Mouse (Mus musculus) intestine, embryonic 16.5 days (tissue): ENCODE results near the gene Cacna2d1. TPM values are rescaled to one million over a fixed set of nuclear protein-coding genes. Genes with fewer than 3 reads are reported as not detected.
A peak's percentile ranks its signal among the peaks of the same experiment; 100 is the strongest.

ENCODE experiments used
- ATAC-seq: fragments of 200-750 bp; cut with Nextera tagmentation; 2 replicates; pipeline ENCODE4 v1.8.0; 2017; ENCODE audit warnings: moderate TSS enrichment, moderate library complexity
- H3K27ac ChIP-seq: fragments of 300-500 bp; sonication (generic); 2 replicates; pipeline ENCODE4 v1.5.1; 2014; ENCODE audit warnings: mild to moderate bottlenecking, low read length
- H3K27me3 ChIP-seq: fragments of 300-500 bp; sonication (generic); replicated peaks from 2 replicates; pipeline ENCODE4 v1.6.1; 2014; ENCODE audit warnings: low read length, control low read depth, mixed read lengths; ENCODE audit not compliant: control insufficient read depth, insufficient read depth
- H3K36me3 ChIP-seq: fragments of 300-500 bp; sonication (generic); 2 replicates; pipeline ENCODE4 v1.6.1; 2014; ENCODE audit warnings: low read length, control low read depth; ENCODE audit not compliant: control insufficient read depth, insufficient read depth
- H3K4me1 ChIP-seq: fragments of 300-500 bp; sonication (generic); 2 replicates; pipeline ENCODE4 v1.6.1; 2014; ENCODE audit warnings: low read length, control low read depth, mixed read lengths; ENCODE audit not compliant: control insufficient read depth, insufficient read depth
- H3K4me2 ChIP-seq: fragments of 300-500 bp; sonication (generic); 2 replicates; pipeline ENCODE4 v1.6.1; 2014; ENCODE audit warnings: low read depth, low read length, control low read depth
- H3K4me3 ChIP-seq: fragments of 300-500 bp; sonication (generic); 2 replicates; pipeline ENCODE4 v1.5.1; 2014; ENCODE audit warnings: mild to moderate bottlenecking, low read length
- H3K9ac ChIP-seq: fragments of 300-500 bp; sonication (generic); 2 replicates; pipeline ENCODE4 v1.6.1; 2014; ENCODE audit warnings: low read depth, low read length
- H3K9me3 ChIP-seq: fragments of 300-500 bp; sonication (generic); 2 replicates; pipeline ENCODE4 v1.6.1; 2016; ENCODE audit warnings: low read length, control low read depth; ENCODE audit not compliant: control insufficient read depth
- WGBS: fragments of 180-500 bp; shearing (Covaris S2); extraction: QIAGEN DNeasy Blood & Tissue Kit; methylation state at CpG from one replicate; pipeline ENCODE4 v1.1.7; 2014; 5-methylcytosine and 5-hydroxymethylcytosine counted together
- polyA plus RNA-seq: library from polyadenylated mRNA; unstranded; fragments of >200 nt; fragmentation: Nextera tagmentation; extraction: Ambion mirVana; gene quantifications from 2 replicates; pipeline ENCODE4 v1.2.1, GENCODE M21; 2015

Cacna2d1 gene
- polyA plus RNA-seq, 1 experiment from 2014 or later: 8.9 TPM

DNA sequence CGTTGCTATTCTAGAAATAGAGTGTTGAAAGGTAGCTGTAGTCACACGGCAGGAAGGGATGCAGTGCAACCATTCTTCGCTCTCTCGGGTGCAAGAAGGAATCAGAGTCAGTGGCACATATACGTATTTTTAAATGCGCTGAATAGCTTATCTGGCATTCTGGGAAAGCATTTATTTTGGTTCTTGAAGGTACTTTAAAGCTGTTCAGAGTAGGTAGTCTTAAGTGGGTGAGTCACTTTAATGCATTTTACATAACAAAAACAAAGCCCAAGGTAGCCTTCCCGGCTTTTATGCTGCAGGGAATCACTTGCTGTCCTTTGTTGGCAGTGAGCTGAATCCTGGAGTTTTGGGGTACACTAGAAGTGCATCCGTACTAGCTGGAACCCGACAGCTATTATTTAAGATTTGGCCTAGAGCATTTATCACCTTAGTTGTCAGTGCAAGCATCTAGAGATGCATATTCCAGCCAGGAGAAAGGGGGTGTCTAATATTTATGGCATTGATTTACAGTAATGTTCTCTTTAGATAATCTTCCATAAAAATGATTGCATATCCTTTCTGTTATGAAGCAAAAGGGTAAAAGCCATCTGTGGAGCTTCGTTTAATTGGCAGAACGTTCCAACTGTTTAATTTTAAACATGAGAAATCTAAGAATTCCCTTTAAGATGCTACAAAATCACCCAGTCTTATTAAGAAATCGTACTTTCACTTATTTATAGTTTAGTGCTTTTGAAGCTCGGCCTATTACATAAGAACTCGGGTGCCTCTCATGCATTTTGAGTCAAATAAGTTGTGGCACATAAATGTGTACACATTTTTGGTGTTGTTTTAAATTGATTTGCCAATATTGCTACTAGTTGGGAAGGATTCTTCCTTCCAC is 1.6 kb downstream of the Cacna2d1 start:
- H3K9ac ChIP-seq: peak overlapping the region; percentile 83; the same call in 1 of the 2 replicates
- WGBS: 35% methylated on average over 14 of the region's 14 CpGs
- no peak for ATAC-seq

DNA sequence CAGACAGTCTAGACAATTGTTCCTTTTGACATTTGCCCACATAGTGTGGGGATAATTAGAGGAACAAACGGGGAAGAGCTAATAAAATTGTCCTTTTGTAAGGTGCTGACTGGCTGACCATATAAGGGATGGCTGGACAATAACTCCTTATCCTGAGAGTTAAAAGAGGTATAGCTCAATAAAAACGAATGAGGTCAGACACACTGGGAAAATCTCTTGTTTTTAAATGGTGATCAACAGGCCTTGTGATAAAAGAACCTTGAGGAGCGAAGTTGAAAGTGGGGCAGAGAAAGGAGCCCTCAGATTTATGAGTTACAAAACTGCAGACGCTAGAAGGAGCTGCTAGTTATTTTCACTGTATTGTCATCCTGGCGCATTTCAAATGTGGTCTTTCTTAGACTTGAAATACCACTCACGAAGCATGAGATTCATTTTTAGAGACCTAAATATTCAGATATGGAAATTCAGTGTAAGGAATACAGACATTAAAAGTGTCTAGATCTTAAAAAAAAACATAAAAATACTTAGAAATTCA is 6.8 kb downstream of the Cacna2d1 start:
- Histone ChIP-seq H3K4me3 (no peak overlapping the region), H3K4me1 (no peaks in the 10 kb centered on the region), H3K9me3 (no peaks in the 10 kb centered on the region), H3K4me2 (no peak overlapping the region), H3K36me3 (no peaks in the 10 kb centered on the region), H3K27me3 (no peaks in the 10 kb centered on the region), H3K27ac (no peak overlapping the region), H3K9ac (no peak overlapping the region)
- WGBS: 44% methylated on average over 6 of the region's 6 CpGs
- ATAC-seq: no peak

More for the DNA sequence above, 1.6 kb downstream of the Cacna2d1 start:
- Histone ChIP-seq H3K4me1 (peaks cover 3% of the 10 kb centered on the region), H3K36me3 (no peaks in the 10 kb centered on the region), H3K27me3 (peaks cover 7% of the 10 kb centered on the region; the same call in 1 of the 2 replicates), H3K9me3 (no peaks in the 10 kb centered on the region), H3K4me2 (peak overlapping the region; percentile 91), H3K4me3 (peak overlapping the region; percentile 72), H3K27ac (no peak overlapping the region)

DNA sequence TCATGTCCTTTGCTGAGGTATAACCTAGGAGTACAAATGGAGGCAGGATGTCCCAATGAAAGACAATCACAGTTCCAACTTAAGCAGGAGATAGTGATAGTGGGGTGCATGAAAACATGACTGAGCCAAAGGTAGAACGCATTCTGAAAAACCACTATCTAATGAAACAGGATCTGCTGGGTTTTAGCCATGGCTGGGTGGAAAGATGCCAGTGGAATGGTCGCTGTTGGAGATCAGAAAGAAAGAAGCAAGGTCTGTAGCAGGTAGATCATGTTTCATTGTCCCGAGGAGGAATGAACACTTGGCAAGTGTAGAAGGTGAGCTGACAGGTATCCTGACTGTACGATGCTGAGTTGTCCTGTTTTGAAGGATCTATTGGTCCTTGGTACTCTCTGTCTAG is 7.6 kb downstream of the Cacna2d1 start:
- WGBS: 80% methylated on average over 4 of the region's 4 CpGs
- H3K27me3 ChIP-seq: no peaks in the 10 kb centered on the region
- no peak overlapping the region for H3K27ac ChIP-seq

DNA sequence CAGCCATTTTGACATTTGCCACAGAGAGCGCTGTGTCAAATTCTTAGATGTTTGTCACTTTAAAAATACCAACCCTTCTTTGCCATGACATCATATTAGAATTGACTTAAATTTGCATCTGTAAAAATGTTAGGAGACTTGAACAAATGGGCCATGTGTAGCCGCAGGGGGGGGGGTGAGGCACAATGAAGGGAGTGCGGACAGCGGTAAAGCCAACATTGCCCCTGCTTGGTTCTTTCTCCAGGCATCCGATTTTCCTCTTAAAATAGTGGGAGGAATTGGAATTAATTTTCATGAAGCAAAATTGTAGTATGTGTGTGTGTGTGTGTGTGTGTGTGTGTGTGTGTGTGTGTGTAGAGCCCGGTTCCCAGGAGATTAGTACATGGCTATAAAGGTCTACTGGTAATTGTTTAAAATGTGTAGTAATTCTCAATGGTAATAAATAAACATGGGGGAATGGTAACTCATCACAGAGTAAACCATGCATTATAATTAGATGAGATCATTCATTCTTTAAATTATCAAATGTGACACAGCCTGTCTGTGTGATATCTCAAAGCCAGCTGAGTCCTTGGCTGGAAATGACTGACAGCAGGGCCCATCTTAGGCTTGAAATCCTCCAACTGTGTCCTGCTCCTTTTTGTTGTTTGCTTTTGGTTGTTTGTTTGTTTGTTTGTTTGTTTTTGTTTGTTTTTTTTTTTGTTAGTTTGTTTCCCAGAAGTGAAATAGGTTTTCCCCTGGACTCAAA is 14.0 kb downstream of the Cacna2d1 start:
- H3K9ac ChIP-seq: no peak overlapping the region
- H3K27ac ChIP-seq: no peak overlapping the region
- H3K4me1 ChIP-seq: no peaks in the 10 kb centered on the region
- H3K4me2 ChIP-seq: no peak overlapping the region
- no peaks in the 10 kb centered on the region for H3K9me3 ChIP-seq
- ATAC-seq: no peak
- WGBS: 83% methylated on average over 6 of the region's 6 CpGs
- H3K36me3 ChIP-seq: no peaks in the 10 kb centered on the region
- H3K27me3 ChIP-seq: no peaks in the 10 kb centered on the region
- H3K4me3 ChIP-seq: no peak overlapping the region

More for the DNA sequence above, 7.6 kb downstream of the Cacna2d1 start:
- Histone ChIP-seq H3K36me3 (no peaks in the 10 kb centered on the region), H3K4me1 (no peaks in the 10 kb centered on the region), H3K9me3 (no peaks in the 10 kb centered on the region), H3K4me3 (no peak overlapping the region), H3K4me2 (no peak overlapping the region), H3K9ac (no peak overlapping the region)
- ATAC-seq: no peak

DNA sequence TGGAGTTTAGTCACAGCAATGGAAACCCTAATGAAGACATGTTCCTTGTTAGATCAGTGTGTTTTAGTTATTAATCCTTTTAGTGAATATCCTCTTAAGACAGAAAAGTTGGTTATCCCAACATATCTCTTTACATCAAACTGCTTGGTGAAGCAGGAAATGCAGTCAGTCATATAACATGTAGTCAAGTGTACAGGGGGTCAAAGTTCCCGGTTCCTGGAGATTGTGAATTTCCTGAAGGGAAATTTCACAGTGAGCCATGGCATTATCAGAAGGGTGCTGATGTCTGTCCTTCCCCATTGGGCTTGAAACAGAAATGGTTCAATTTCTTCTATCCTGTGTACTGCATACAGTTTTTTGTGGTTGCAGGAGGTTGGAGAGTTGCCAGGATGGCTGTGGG is 25.3 kb downstream of the Cacna2d1 start:
- peak; percentile 84 for ATAC-seq
- no peak overlapping the region for H3K4me2 ChIP-seq

DNA sequence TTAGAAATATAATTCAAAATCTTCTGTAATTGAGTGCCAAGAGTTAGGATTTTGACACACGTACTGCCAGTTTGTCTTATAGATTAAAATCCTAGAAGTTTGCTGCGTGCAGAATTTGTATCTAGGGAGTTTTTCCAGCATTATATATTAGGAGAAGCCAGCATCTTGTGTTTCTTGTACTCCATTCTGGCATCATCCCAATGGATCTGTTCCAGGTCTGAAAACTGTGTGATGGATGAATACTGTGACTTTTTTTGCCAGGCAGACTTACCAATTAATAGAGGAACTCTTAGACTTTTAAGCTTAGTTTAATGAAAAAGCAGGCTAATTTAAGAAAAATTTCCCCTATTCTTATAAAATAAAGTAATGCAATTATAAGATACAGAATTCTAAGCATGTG is 27.4 kb downstream of the Cacna2d1 start:
- ATAC-seq: no peak
- Histone ChIP-seq H3K27me3 (no peaks in the 10 kb centered on the region), H3K9ac (no peak overlapping the region), H3K4me3 (no peak overlapping the region), H3K36me3 (no peaks in the 10 kb centered on the region), H3K4me2 (no peak overlapping the region), H3K9me3 (no peaks in the 10 kb centered on the region), H3K4me1 (no peaks in the 10 kb centered on the region), H3K27ac (no peak overlapping the region)
- WGBS: 65% methylated on average over 2 of the region's 2 CpGs

More for the DNA sequence above, 25.3 kb downstream of the Cacna2d1 start:
- H3K9me3 ChIP-seq: no peaks in the 10 kb centered on the region
- H3K9ac ChIP-seq: no peak overlapping the region
- H3K4me1 ChIP-seq: no peaks in the 10 kb centered on the region
- WGBS: 71% methylated on average over 1 of the region's 1 CpGs
- no peaks in the 10 kb centered on the region for H3K36me3 ChIP-seq
- no peaks in the 10 kb centered on the region for H3K27me3 ChIP-seq
- no peak overlapping the region for H3K4me3 ChIP-seq
- H3K27ac ChIP-seq: no peak overlapping the region

DNA sequence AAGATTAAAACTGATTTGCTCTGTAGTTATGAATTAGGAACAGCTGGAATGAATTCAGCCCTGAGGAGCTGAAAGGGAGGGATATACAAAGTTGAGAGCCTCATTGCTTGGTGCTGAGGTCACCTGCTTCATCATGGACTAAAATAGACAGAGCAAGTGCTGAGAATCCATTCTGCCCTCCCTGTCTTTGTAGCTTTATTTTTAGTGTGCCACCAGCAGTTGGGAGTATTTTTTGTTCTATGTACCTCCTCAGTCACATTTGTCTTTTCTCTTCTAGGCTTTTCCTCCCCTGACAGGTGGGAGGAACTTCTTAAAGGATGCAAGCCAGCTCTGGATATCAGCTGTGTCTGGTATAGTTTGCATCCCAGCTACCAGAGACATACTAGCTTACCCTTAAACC is 32.4 kb downstream of the Cacna2d1 start:
- Histone ChIP-seq H3K4me1 (no peaks in the 10 kb centered on the region), H3K4me3 (no peak overlapping the region), H3K9me3 (no peaks in the 10 kb centered on the region), H3K36me3 (no peaks in the 10 kb centered on the region), H3K27ac (no peak overlapping the region), H3K4me2 (no peak overlapping the region), H3K9ac (no peak overlapping the region), H3K27me3 (no peaks in the 10 kb centered on the region)
- peak; percentile 44; the same call in 1 of the 2 replicates for ATAC-seq

DNA sequence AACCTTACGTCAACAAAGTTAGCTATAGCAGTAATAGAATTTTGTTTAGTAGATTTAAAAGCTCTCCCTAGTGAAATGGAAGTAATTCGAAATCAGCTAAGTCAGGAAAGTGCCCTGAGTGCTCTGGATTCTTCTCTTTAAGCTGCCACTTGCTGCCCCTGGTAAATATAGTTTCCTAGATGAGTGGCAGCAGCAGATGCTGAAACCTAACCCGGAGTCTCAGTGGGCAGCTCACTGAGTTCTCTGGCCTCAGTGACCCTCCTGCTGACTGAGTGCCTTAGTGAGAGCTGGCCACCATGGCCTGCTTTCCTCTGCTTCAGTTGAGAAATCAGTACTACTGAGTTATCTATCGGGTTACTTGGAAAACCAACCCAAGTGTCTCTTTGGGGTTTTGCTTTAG is 37.3 kb downstream of the Cacna2d1 start:
- no peaks in the 10 kb centered on the region for H3K9me3 ChIP-seq
- H3K27me3 ChIP-seq: no peaks in the 10 kb centered on the region
- ATAC-seq: no peak
- H3K4me2 ChIP-seq: no peak overlapping the region
- no peak overlapping the region for H3K27ac ChIP-seq
- no peak overlapping the region for H3K4me3 ChIP-seq
- H3K9ac ChIP-seq: no peak overlapping the region
- no peaks in the 10 kb centered on the region for H3K4me1 ChIP-seq
- H3K36me3 ChIP-seq: no peaks in the 10 kb centered on the region
- WGBS: 80% methylated on average over 4 of the region's 4 CpGs

DNA sequence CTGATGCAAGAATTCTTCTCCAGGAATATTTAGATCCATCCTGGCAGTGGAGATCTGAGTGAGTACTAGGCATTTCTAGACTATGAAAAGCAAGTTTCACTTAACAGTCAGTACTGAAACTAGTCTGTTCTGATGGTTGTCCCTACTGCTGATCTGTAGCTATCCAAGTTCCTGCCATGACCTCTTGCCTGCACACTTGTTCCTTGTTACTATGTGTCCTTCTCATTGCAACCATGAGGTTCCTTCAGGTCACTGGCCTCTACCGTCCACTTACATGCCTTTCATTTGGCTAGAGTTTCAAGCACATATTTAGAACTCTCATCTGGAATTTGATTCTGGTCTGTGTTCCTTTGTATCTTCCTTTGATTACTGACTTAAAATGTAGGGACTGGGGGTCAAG is 37.9 kb downstream of the Cacna2d1 start:
- H3K9me3 ChIP-seq: no peaks in the 10 kb centered on the region
- no peaks in the 10 kb centered on the region for H3K4me1 ChIP-seq
- no peak overlapping the region for H3K4me3 ChIP-seq
- ATAC-seq: no peak
- no peak overlapping the region for H3K27ac ChIP-seq
- no peaks in the 10 kb centered on the region for H3K27me3 ChIP-seq
- H3K36me3 ChIP-seq: no peaks in the 10 kb centered on the region
- no peak overlapping the region for H3K9ac ChIP-seq
- 70% methylated on average over 1 of the region's 1 CpGs for WGBS
- no peak overlapping the region for H3K4me2 ChIP-seq
